Comparison of ENCODE assay signal across 35 mouse cellular contexts in genomic region chr12:24750521-24750920, GRCm38 (mm10).
"Had no signal": no experiment of that assay in that cellular context is flagged by ENCODE, and none has a peak within 500 bp of the region (broad histone marks: within the 10 kb centered on the region; RNA-seq: fewer than 3 reads in every experiment).

No protein-coding gene starts in this region.

- H3K9me3 ChIP-seq: heart, embryonic 12.5 days; heart, embryonic 13.5 days; heart, embryonic 15.5 days; hindbrain, embryonic 10.5 days; hindbrain, embryonic 12.5 days; hindbrain, embryonic 13.5 days; hindbrain, embryonic 15.5 days; intestine, embryonic 15.5 days; kidney, embryonic 15.5 days had no signal

- H3K27ac ChIP-seq: heart, embryonic 13.5 days; heart, embryonic 15.5 days; hindbrain, embryonic 10.5 days; hindbrain, embryonic 12.5 days; hindbrain, embryonic 13.5 days; hindbrain, embryonic 14.5 days; hindbrain, embryonic 15.5 days; hindbrain, postnatal 0 days; intestine, embryonic 15.5 days; kidney, embryonic 15.5 days; kidney, postnatal 0 days; layer of hippocampus, adult 2 months; left cerebral cortex, adult 2 months had no signal

- H3K36me3 ChIP-seq: heart, embryonic 12.5 days; heart, embryonic 13.5 days; heart, embryonic 15.5 days; hindbrain, embryonic 10.5 days; hindbrain, embryonic 12.5 days; hindbrain, embryonic 13.5 days; hindbrain, embryonic 15.5 days; intestine, embryonic 15.5 days; kidney, embryonic 15.5 days had no signal

- H3K27me3 ChIP-seq: heart, embryonic 12.5 days; heart, embryonic 13.5 days; heart, embryonic 15.5 days; hindbrain, embryonic 12.5 days; hindbrain, embryonic 13.5 days; hindbrain, embryonic 15.5 days; intestine, embryonic 15.5 days; kidney, embryonic 15.5 days had no signal

- DNase-seq: heart, postnatal 10 days; heart, postnatal 14 days; heart, postnatal 36 days; heart, postnatal 4 days; kidney, adult 11 months; kidney, adult 18-20 months; kidney, adult 2 months; kidney, adult 8-10 months; kidney, adult 9 months; kidney, postnatal 10 days; kidney, postnatal 14 days; kidney, postnatal 25 days; kidney, postnatal 36 days; kidney, postnatal 4 days; layer of hippocampus, adult 9-11 months; layer of hippocampus, postnatal 36 days had no signal

- H3K4me3 ChIP-seq: heart, embryonic 12.5 days; heart, embryonic 13.5 days; heart, embryonic 15.5 days; hindbrain, embryonic 10.5 days; hindbrain, embryonic 12.5 days; hindbrain, embryonic 13.5 days; hindbrain, embryonic 15.5 days; intestine, embryonic 15.5 days; kidney, embryonic 15.5 days; layer of hippocampus, adult 2 months; left cerebral cortex, adult 2 months had no signal

- H3K4me2 ChIP-seq: heart, embryonic 11.5 days; heart, embryonic 12.5 days; heart, embryonic 13.5 days; heart, embryonic 15.5 days; hindbrain, embryonic 12.5 days; hindbrain, embryonic 13.5 days; hindbrain, embryonic 14.5 days; hindbrain, embryonic 15.5 days; intestine, embryonic 15.5 days; kidney, embryonic 15.5 days had no signal

- ATAC-seq: hindbrain, embryonic 16.5 days; hindbrain, postnatal 0 days; inflammation-experienced regulatory T-cells, adult 6 months; intestine, embryonic 15.5 days; intestine, embryonic 16.5 days; intestine, postnatal 0 days had no signal

- H3K9ac ChIP-seq: heart, embryonic 12.5 days; heart, embryonic 13.5 days; heart, embryonic 15.5 days; hindbrain, embryonic 12.5 days; hindbrain, embryonic 13.5 days; hindbrain, embryonic 14.5 days; hindbrain, embryonic 15.5 days; intestine, embryonic 15.5 days; kidney, embryonic 15.5 days had no signal
